8 mouse cellular contexts compared by ENCODE assay signal in the genomic region with DNA sequence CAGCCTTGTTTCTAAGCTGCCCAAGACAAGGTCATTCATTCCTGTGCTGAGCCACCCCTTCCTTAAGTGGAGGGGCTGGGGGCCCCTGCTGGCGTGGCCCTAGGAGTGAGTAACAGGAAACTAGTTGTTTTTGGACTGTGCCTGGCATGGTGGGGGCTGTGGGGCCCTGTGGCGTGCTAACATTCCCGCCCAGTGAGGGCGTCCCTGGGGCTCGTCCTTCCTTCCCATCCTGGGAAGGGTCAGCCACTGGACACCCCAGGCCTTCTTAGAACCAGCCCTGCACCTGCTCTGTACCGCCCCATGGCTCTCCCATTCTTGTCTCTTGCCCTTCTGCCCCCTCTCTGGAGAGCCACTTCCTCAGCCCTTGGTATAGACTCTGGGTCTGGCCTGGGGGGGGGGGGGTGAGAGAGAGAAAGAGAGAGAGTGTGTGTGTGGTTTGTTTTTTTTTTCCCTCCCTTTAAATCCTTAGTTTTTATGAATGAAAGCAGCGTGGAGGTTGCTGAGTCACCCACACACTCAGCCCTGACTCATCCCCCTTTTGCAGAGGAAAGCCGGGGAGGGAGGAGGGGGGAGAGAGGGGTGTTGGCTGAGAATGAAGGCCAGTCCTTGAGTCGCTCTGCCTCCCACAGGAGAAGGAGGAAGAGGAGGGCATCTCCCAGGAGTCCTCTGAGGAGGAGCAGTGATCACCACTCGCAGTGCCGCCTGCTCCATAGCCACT. TPM values are rescaled to one million over a fixed set of nuclear protein-coding genes. Genes with fewer than 3 reads are reported as not detected.
DNase-seq lines count a peak whose midpoint lies in the region; ATAC-seq and TF ChIP-seq lines count a peak whose summit lies in the region.

No protein-coding gene starts in this region.

- no peak for TF ChIP-seq POLR2A in brain, embryonic 14.5 days (IDR thresholded peaks at IDR 0.05; ENCODE audit: borderline replicate concordance, extremely low read depth, insufficient read depth, insufficient read length, poor library complexity, severe bottlenecking)

- TF ChIP-seq CTCF in brain, embryonic 14.5 days (IDR thresholded peaks at IDR 0.05; ENCODE audit: borderline replicate concordance, extremely low read depth, insufficient read depth, insufficient read length): no peak

- intact Hi-C loops in heart, postnatal 14 days (cut with DNase I): loop anchor here (10.0 kb wide), 1 partner anchor 203 kb away; no protein-coding TSS in a partner anchor

- DNase-seq in frontal cortex, postnatal 14 days (ENCODE audit: low spot score in 2 of 2): no peak
- peak; percentile 66 for DNase-seq in ovary, postnatal 36 days (ENCODE audit: low spot score)
- no peak for DNase-seq in ovary, postnatal 10 days (ENCODE audit: low spot score)
- DNase-seq in brain, embryonic 14.5 days (ENCODE audit: low read depth): peak; percentile 31
- DNase-seq in right cerebral cortex, postnatal 25 days: peak; percentile 79
- no peak for DNase-seq in heart, postnatal 14 days

- ATAC-seq in frontal cortex, adult (ENCODE audit: low TSS enrichment): peak; percentile 48
- no peak for ATAC-seq in megakaryocyte progenitor cell, adult 5-6 weeks (replicated peaks; ENCODE audit: poor library complexity)

RNA-seq across cellular contexts. Expression of gene AI413582, which starts 3.6 kb away (rescaled TPM):
- polyA plus RNA-seq in brain, embryonic 14.5 days (2012; rRNA removed): 35.8 and 53.5 TPM in 2 replicates
- 31.0 and 31.6 TPM in 2 replicates for total RNA-seq in megakaryocyte progenitor cell, adult 5-6 weeks (2015)
- 32.3 and 46.0 TPM in 2 replicates for total RNA-seq in megakaryocyte progenitor cell, adult 5-6 weeks (2017)
- 10 to 100 TPM in 1 of 2 experiments, 1 to 10 TPM in 1; 10.0 to 10.4 TPM for total RNA-seq in heart, postnatal 14 days (2021)

RNA-seq across cellular contexts. Expression of gene Hmga1, which starts 5.7 kb away (rescaled TPM):
- 120 and 130 TPM in 2 replicates for polyA plus RNA-seq in brain, embryonic 14.5 days (2012; rRNA removed)
- 405 and 414 TPM in 2 replicates for total RNA-seq in megakaryocyte progenitor cell, adult 5-6 weeks (2015)
- total RNA-seq in megakaryocyte progenitor cell, adult 5-6 weeks (2017): 220 and 239 TPM in 2 replicates
- total RNA-seq in heart, postnatal 14 days (2021): 10 to 100 TPM; 37.1 to 38.2 TPM

RNA-seq across cellular contexts. Expression of gene Grm4, which starts 40.8 kb away (rescaled TPM):
- 16.3 and 28.0 TPM in 2 replicates for polyA plus RNA-seq in brain, embryonic 14.5 days (2012; rRNA removed)
- not detected in 2 replicates for total RNA-seq in megakaryocyte progenitor cell, adult 5-6 weeks (2015)
- not detected in 2 replicates for total RNA-seq in megakaryocyte progenitor cell, adult 5-6 weeks (2017)
- under 1 TPM; 0.15 to 0.19 TPM for total RNA-seq in heart, postnatal 14 days (2021)

Comparison
In these comparisons a context has a peak if more than half of its experiments do, and no peak if none do; other contexts are left out.
1. DNase-seq: peak in ovary, postnatal 36 days (single experiment), brain, embryonic 14.5 days (single experiment) and right cerebral cortex, postnatal 25 days (single experiment); none in frontal cortex, postnatal 14 days (0 of 2), ovary, postnatal 10 days (single experiment) and heart, postnatal 14 days (0 of 2).
2. RNA of gene Hmga1, which starts 5.7 kb away (total RNA-seq): 220 to 414 TPM in megakaryocyte progenitor cell, adult 5-6 weeks; 37.1 to 38.2 TPM in heart, postnatal 14 days; every median in the first group is over 4 times any median in the second.